Mouse (Mus musculus) olfactory bulb, adult 2 months (tissue): ENCODE measurements at regions not wholly inside any gene's neighbourhood (a gene's known extent, or its start where the extent isn't known, plus 50 kb on each side); places are given as distances from the start of the nearest gene placed in this dataset.

ENCODE experiments used
- H3K27ac ChIP-seq: fragments of 200-500 bp; 2 replicates; pipeline ENCODE4 v1.5.1; 2012; ENCODE audit warnings: low read depth, low read length; ENCODE audit not compliant: insufficient read depth
- H3K4me1 ChIP-seq: fragments of 200-500 bp; 2 replicates; pipeline ENCODE4 v1.6.1; 2012; ENCODE audit warnings: low read length; ENCODE audit not compliant: control insufficient read depth, insufficient read depth
- H3K4me3 ChIP-seq: fragments of 200-500 bp; 2 replicates; pipeline ENCODE4 v1.5.1; 2012; ENCODE audit warnings: mild to moderate bottlenecking, low read depth, low read length, moderate library complexity; ENCODE audit not compliant: insufficient read depth
- CTCF ChIP-seq: fragments of 200-500 bp; IDR thresholded peaks from 2 replicates; pipeline ENCODE4 v1.5.1; 2012; ENCODE audit warnings: low read depth, mild to moderate bottlenecking, low read length, moderate library complexity; ENCODE audit not compliant: insufficient read depth
- POLR2A ChIP-seq: fragments of 200-500 bp; IDR thresholded peaks from 2 replicates; pipeline ENCODE4 v1.6.1; 2012; ENCODE audit warnings: mild to moderate bottlenecking, low read depth, low read length, moderate library complexity; ENCODE audit not compliant: insufficient read depth
- WGBS: fragments of 180-500 bp; shearing (Covaris S2); methylation state at CpG from one replicate; pipeline ENCODE4 v1.1.7; 2018; 5-methylcytosine and 5-hydroxymethylcytosine counted together

- Histone ChIP-seq H3K4me3 (no peak overlapping the region; the same call in 1 of the 2 replicates), H3K27ac (peak overlapping the region; percentile 92), H3K4me1 (peaks cover 29% of the 10 kb centered on the region)
- TF ChIP-seq CTCF (no peak), POLR2A (no peak)
- WGBS: 61% methylated on average over 11 of the region's 11 CpGs
Observed at GRCm38 (mm10) chr16:25058051-25058747, 228.4 kb upstream of the Tprg start.

GRCm38 (mm10) chr16:25058812-25059501 is 227.7 kb upstream of the Tprg start:
- peak overlapping the region; percentile 55 for H3K4me3 ChIP-seq
- TF ChIP-seq POLR2A: peak; percentile 41; the same call in 1 of the 2 replicates
- 0 out of 2 replicates have a peak, but pooled peaks have one; percentile 21 for TF ChIP-seq CTCF
- peak overlapping the region; percentile 92 for H3K27ac ChIP-seq
- 1% methylated on average over 36 of the region's 36 CpGs for WGBS
- H3K4me1 ChIP-seq: peaks cover 28% of the 10 kb centered on the region

DNA sequence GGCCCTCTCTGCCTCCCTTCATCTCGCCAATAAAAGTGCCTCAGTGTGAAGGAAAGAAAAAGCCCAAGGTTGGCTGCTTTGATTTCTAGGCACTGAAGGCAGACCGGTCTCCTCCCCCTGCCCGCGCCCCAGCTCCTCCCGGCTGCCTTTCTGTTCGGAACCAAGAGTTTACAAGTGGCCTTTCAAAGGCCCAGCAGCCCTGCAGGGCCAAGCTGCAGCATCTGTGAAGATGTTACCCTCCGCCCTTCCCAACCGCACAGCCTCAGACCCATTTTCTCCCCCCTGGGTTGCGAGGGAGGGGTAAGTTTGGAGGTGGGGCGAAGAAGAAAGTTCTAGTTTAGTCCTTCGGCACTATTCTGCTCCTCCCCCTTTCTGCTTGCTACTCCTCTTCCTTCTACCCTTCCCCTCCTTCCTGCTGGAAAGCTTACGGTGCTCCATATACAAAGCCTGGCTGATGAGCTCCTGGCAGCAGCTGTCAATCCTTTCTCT is 227.1 kb upstream of the Tprg start:
- Histone ChIP-seq H3K27ac (peak overlapping the region; percentile 81), H3K4me1 (peaks cover 28% of the 10 kb centered on the region), H3K4me3 (peak overlapping the region; percentile 55)
- TF ChIP-seq CTCF (no peak), POLR2A (no peak)
- WGBS: 17% methylated on average over 12 of the region's 12 CpGs

DNA sequence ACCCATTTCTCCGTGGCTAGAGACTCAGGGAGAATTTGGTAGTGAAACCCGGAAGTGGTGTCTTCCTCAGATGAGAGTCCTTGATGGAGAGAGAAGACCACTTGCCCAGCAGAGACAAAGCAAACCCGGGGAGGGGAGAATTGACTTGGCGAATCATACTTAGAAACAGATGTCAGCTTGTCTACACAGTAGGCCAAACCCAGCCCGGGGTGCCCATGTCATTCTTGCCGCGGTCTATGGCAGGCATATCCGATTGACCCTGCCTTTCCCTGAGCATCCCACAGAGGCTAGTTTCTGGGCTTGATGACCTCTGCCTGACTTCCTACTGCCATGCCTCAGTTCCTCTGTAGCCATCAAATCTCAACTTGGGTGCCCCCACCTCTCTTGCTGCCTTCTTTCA is 226.4 kb upstream of the Tprg start:
- WGBS: 84% methylated on average over 8 of the region's 8 CpGs

GRCm38 (mm10) chr16:25061631-25062030 is 225.0 kb upstream of the Tprg start:
- whole genome bisulfite sequencing: 42% methylated on average over 4 of the region's 4 CpGs
- Histone ChIP-seq H3K4me1 (peaks cover 28% of the 10 kb centered on the region), H3K4me3 (no peak overlapping the region), H3K27ac (no peak overlapping the region)
- no peak for TF ChIP-seq POLR2A

More for the DNA sequence above, 226.4 kb upstream of the Tprg start:
- no peak for TF ChIP-seq CTCF
- no peak for TF ChIP-seq POLR2A
- peaks cover 28% of the 10 kb centered on the region for H3K4me1 ChIP-seq
- peak overlapping the region; percentile 81 for H3K27ac ChIP-seq
- no peak overlapping the region for H3K4me3 ChIP-seq

DNA sequence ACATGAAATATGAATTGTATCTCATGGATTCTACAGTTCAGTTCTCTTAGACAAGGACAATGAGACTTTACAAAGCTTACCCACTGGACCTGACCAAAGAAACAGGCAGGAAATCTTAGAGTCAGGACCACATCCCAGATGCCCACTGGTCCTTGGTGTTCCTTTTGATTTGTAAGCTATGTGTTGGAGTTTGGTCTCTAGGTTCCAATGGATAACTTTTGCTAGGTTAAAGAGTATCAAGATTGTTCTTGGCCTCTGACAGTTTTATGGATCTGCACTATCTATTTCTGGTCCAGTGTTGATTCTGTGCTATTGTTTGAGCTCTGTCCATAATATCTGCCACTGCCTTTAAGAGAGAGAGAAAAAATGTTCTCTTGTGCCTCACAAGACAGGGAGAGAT is 222.6 kb upstream of the Tprg start:
- H3K4me3 ChIP-seq: no peak overlapping the region
- no peak overlapping the region for H3K27ac ChIP-seq
- H3K4me1 ChIP-seq: peaks cover 18% of the 10 kb centered on the region
- no peak for TF ChIP-seq POLR2A
- TF ChIP-seq CTCF: no peak

GRCm38 (mm10) chr16:25064538-25064937 is 222.1 kb upstream of the Tprg start:
- no peak overlapping the region for H3K4me3 ChIP-seq
- H3K27ac ChIP-seq: no peak overlapping the region
- peaks cover 13% of the 10 kb centered on the region for H3K4me1 ChIP-seq
- TF ChIP-seq POLR2A: no peak
- TF ChIP-seq CTCF: peak; percentile 68
- WGBS: 21% methylated on average over 4 of the region's 4 CpGs

GRCm38 (mm10) chr16:25066822-25067221 is 219.8 kb upstream of the Tprg start:
- no peak overlapping the region for H3K27ac ChIP-seq
- H3K4me1 ChIP-seq: peaks cover 7% of the 10 kb centered on the region; the same call in 1 of the 2 replicates
- no peak overlapping the region for H3K4me3 ChIP-seq
- 86% methylated on average over 7 of the region's 7 CpGs for WGBS
- TF ChIP-seq POLR2A: no peak
- TF ChIP-seq CTCF: no peak
